Mouse (Mus musculus) limb, embryonic 10.5 days (tissue): ENCODE data around the gene Alb. TPM values are rescaled to one million over a fixed set of nuclear protein-coding genes. Genes with fewer than 3 reads are reported as not detected.

Experiments used
- DNase-seq: peaks from one replicate; pipeline ENCODE4 v3.0.0-alpha.2; 2017; ENCODE audit warnings: low spot score
- H3K27ac ChIP-seq: fragments of 300-500 bp; sonication (generic); 2 replicates; pipeline ENCODE4 v1.5.1; 2016; ENCODE audit warnings: mild to moderate bottlenecking
- H3K27me3 ChIP-seq: fragments of 300-500 bp; sonication (generic); 2 replicates; pipeline ENCODE4 v1.6.1; 2016; ENCODE audit warnings: low read depth, mild to moderate bottlenecking; ENCODE audit not compliant: poor library complexity, severe bottlenecking
- H3K36me3 ChIP-seq: fragments of 300-500 bp; sonication (generic); 2 replicates; pipeline ENCODE4 v1.6.1; 2016; ENCODE audit warnings: mild to moderate bottlenecking, moderate library complexity
- H3K4me1 ChIP-seq: fragments of 300-500 bp; sonication (generic); 2 replicates; pipeline ENCODE4 v1.6.1; 2016
- H3K4me3 ChIP-seq: fragments of 300-500 bp; sonication (generic); 2 replicates; pipeline ENCODE4 v1.5.1; 2016; ENCODE audit warnings: mild to moderate bottlenecking, moderate library complexity
- H3K9me3 ChIP-seq: fragments of 300-500 bp; sonication (generic); replicated peaks from 2 replicates; pipeline ENCODE4 v1.6.1; 2016; ENCODE audit warnings: mild to moderate bottlenecking
- WGBS: fragments of 180-500 bp; shearing (Covaris S2); methylation state at CpG from one replicate; pipeline ENCODE4 v1.1.7; 2016; 5-methylcytosine and 5-hydroxymethylcytosine counted together
- polyA plus RNA-seq: library from polyadenylated mRNA; unstranded; fragments of >200 nt; fragmentation: Nextera tagmentation; extraction: Ambion mirVana; gene quantifications from 2 replicates; pipeline ENCODE4 v1.2.1, GENCODE M21; 2016

Alb gene
- polyA plus RNA-seq, 1 experiment from 2014 or later = not detected

DNA sequence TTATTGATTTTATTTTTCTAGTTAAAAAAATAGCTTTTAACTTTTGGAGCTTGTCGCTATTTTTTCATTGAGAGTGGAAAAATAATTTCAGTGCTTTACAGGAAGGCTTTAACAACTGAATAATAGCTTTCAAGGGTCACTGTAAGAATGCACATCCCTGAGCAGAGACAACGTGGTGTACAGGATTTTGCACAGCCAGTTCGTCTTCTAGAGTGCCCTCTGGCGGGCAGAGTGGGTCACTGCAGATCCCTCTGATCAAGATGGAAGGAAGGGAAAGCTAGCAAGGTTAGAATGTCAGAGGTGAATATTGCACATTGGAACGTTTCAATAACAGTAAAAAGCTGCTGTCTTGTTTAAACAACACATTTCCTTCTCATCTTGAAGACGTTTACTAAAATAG, 40.0 kb downstream of the Alb start:
- Histone ChIP-seq H3K36me3 (no peaks in the 10 kb centered on the region), H3K4me1 (no peaks in the 10 kb centered on the region), H3K27ac (no peak overlapping the region), H3K4me3 (no peak overlapping the region), H3K9me3 (no peaks in the 10 kb centered on the region), H3K27me3 (no peaks in the 10 kb centered on the region)
- WGBS = 7% methylated on average over 6 of the region's 6 CpGs
- peak; percentile 82 for DNase-seq

DNA sequence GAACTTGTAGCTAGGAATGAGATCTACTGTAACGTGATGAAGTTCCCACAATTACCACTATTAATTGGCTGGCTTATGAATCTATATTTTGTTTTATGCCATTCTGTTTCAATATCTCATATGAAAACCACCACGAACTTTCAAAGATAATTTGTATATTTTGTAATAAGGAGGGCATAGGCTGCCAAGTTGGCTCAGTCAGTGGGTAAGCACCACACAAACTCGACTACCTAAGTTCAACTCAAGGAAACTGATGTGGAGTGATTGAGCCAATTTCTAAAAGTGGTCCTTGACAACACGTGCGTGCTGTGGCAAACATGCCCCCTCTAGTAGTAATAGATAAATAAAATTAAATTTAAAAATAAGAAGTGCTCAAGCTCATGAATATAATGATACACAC, 41.1 kb downstream of the Alb start:
- Histone ChIP-seq H3K27ac (no peak overlapping the region), H3K4me3 (no peak overlapping the region), H3K27me3 (no peaks in the 10 kb centered on the region), H3K4me1 (no peaks in the 10 kb centered on the region), H3K9me3 (no peaks in the 10 kb centered on the region), H3K36me3 (no peaks in the 10 kb centered on the region)
- WGBS = 92% methylated on average over 5 of the region's 5 CpGs
- no peak for DNase-seq

DNA sequence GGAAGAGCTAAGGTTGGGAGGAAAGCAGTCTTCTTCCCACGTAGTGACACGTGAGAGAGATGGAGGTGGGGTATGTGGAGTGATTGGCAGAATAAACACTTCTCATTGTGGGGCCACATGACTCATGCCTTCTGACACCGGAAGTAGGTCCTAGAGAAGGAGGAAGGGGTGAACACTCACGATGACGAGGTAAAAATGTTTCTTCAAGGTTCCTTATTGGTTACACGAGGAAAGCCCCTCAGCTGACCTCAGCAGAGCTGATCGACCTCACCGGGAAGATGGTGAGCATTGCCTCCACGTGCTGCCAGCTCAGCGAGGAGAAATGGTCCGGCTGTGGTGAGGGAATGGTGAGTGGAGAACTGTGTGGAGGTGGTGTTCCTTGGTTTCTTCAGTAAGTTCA, 44.0 kb downstream of the Alb start:
- no peak overlapping the region for H3K27ac ChIP-seq
- WGBS = 82% methylated on average over 11 of the region's 11 CpGs
- H3K36me3 ChIP-seq = no peaks in the 10 kb centered on the region
- no peaks in the 10 kb centered on the region for H3K27me3 ChIP-seq
- no peaks in the 10 kb centered on the region for H3K4me1 ChIP-seq
- DNase-seq = no peak
- H3K4me3 ChIP-seq = no peak overlapping the region
- H3K9me3 ChIP-seq = no peaks in the 10 kb centered on the region

DNA sequence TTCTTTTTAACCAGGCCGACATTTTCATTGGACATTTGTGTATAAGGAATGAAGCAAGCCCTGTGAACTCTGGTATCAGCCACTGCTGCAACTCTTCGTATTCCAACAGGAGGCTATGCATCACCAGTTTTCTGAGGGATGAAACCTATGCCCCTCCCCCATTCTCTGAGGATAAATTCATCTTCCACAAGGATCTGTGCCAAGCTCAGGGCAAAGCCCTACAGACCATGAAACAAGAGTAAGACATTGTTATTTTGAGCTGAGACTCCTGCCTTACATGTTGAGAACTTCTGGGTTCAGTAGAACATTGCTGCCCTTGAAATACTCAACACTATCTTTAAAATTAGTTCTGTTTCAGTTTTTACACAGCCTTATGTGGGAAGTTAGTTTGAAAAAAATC, 45.8 kb downstream of the Alb start:
- Histone ChIP-seq H3K9me3 (no peaks in the 10 kb centered on the region), H3K27me3 (no peaks in the 10 kb centered on the region), H3K36me3 (no peaks in the 10 kb centered on the region), H3K4me1 (no peaks in the 10 kb centered on the region), H3K27ac (no peak overlapping the region), H3K4me3 (no peak overlapping the region)
- no peak for DNase-seq
- WGBS = 91% methylated on average over 2 of the region's 2 CpGs

DNA sequence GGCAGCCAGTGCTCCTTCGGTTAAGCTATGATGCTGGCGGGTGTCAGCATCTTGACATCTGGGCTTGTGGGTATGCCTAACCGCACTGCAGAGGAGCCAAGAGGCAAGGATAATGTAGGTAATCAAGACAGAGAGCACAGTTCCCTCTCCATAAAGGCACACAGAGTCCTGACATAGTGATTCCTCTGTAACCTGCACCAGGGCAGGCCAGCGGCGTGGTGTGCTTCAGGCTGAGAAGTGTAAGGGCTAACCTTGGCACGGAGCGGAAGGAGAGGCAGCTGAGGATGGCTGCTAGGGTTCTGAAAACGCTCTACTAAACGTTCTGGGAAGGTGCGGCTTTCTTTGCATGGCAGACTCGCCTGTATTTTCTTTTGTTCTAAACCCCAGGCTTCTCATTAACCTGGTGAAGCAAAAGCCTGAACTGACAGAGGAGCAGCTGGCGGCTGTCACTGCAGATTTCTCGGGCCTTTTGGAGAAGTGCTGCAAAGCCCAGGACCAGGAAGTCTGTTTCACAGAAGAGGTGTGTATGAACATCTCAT, 46.8 kb downstream of the Alb start:
- Histone ChIP-seq H3K27me3 (no peaks in the 10 kb centered on the region), H3K4me3 (no peak overlapping the region), H3K4me1 (no peaks in the 10 kb centered on the region), H3K9me3 (no peaks in the 10 kb centered on the region), H3K36me3 (no peaks in the 10 kb centered on the region), H3K27ac (no peak overlapping the region)
- no peak for DNase-seq
- 66% methylated on average over 13 of the region's 13 CpGs for WGBS

DNA sequence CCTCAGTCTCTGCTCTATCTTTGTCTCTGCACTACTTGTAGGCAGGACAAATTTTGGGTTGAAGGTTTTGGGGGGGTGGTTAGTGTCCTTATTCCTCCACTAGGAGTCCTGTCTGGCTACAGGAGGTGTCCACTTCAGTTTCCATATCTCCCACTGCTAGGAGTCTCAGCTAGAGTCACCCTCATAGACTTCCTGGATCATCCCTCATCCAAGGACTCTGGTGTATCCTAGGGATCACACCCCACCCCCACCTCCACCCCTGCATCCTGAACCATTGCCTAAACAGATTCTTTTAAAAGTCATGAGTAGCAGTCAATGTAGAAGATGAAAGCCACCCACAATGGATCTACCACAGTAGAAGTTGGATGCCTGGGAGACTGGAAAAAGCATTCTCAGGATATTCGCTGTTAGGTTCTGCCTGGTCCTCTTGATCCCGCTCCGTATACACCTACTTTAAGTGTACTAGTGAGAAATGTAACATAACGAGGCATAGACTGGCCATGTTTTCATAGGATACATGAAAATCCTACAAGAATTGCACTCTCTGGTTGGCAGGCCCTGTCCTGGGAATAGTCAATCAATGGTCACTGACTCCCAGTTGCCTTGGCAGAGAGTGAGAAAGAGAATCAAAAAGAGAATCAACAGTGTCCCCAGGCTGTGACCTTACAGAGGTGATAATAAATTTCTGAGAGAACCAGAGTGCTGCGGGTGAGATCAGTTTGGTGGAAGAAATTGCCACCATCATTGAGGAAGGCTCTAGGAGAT, 49.3 kb downstream of the Alb start:
- no peaks in the 10 kb centered on the region for H3K27me3 ChIP-seq
- WGBS = 91% methylated on average over 5 of the region's 5 CpGs
- H3K4me3 ChIP-seq = no peak overlapping the region
- H3K4me1 ChIP-seq = no peaks in the 10 kb centered on the region
- no peaks in the 10 kb centered on the region for H3K9me3 ChIP-seq
- H3K27ac ChIP-seq = no peak overlapping the region
- no peaks in the 10 kb centered on the region for H3K36me3 ChIP-seq
- no peak for DNase-seq

DNA sequence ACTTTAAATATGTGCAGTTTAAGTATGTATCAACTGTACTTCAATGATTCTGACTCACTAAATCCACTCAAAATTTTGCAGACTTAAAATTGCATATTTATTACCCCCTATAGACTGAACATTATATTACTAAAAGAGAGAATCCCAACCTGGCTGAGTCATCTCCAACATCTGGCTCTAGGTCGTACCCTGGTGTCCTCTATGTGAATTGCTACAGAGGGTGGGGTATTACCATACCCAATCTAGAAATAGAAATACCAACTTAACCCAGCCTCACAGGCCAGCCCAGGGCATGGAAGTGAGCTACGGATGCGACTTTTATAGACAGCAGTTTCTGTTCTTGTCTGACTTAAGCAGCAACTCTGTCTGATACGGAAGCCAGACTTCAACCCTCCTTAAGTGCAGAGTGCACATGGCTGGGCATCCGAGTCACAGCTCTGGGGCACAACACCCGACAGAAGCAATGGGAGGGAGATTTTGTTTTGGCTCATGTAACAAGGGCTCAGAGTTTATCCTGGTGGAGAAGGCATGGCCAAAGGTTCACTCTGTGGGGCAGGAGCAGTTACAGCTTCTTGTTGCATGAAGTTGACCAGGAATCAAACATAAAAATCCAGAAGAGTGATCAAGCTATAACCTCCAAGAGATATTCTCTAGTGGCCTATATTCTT, 51.7 kb downstream of the Alb start:
- no peaks in the 10 kb centered on the region for H3K36me3 ChIP-seq
- H3K4me1 ChIP-seq = no peaks in the 10 kb centered on the region
- H3K9me3 ChIP-seq = no peaks in the 10 kb centered on the region
- 88% methylated on average over 6 of the region's 6 CpGs for WGBS
- DNase-seq = no peak
- H3K27me3 ChIP-seq = no peaks in the 10 kb centered on the region
- H3K27ac ChIP-seq = no peak overlapping the region
- no peak overlapping the region for H3K4me3 ChIP-seq

DNA sequence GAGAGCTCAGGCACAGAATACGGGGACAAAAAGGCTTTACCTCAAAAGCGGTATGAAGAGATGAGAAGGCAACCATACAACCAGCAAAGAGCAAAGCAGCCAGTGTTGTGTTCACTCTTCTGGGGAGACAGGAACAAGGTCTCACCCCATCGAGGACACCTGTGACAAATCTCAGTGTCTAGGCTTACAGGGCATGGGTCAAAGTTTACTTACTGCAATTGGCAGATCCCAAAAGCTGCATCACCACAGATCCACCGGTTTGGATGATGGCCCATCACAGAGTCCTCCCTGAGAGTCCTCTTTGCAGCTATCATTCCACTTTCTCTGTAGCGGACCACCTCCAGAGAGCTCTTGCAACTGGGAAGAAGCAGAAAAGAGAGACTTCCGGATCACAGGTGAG, 54.9 kb downstream of the Alb start:
- H3K4me3 ChIP-seq = no peak overlapping the region
- no peaks in the 10 kb centered on the region for H3K27me3 ChIP-seq
- H3K4me1 ChIP-seq = no peaks in the 10 kb centered on the region
- no peaks in the 10 kb centered on the region for H3K36me3 ChIP-seq
- H3K9me3 ChIP-seq = no peaks in the 10 kb centered on the region
- no peak for DNase-seq
- H3K27ac ChIP-seq = no peak overlapping the region
- WGBS = 89% methylated on average over 6 of the region's 6 CpGs

DNA sequence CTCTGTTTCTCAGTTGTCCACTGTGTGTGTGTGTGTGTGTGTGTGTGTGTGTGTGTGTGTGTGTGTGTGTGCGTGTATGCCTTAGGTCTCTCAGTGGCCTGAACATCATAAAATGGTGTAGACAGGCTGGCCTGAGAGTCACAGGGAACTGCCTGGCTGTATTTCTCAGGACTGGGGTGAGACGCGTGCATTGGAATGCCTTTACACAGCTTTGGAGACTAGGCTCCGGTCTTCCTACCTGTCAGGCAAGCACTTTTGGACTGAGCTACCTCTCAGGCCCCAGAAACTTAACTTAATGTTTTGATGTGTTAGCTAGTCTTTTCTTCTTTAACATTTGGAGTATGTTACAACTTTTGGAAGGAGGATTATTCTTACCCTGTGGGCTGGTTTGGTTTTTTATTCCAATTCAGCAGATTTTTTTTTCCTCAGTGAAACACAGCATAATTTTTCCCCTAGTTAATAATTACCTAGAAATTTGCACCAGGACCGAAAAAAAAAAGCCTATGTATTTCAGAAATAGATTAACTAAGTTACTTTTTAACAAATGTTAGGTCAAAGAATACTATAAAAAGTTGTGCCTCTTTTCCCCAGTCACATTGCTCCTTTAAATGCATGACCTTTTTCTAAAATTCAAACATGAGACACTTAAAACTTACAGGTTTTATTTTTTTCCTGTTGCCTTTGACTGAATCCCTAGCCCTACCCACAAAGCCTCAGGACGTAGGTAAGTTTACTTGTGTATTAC, 57.8 kb downstream of the Alb start, which contains the start of gene Afm:
TSS of gene Afm (plus strand) at position 577 of the 745 bp plus-strand sequence.
- H3K36me3 ChIP-seq = no peaks in the 10 kb centered on the region
- no peak within 1 kb of the TSS for H3K4me3 ChIP-seq
- H3K4me1 ChIP-seq = no peaks in the 10 kb centered on the region
- no peak within 1 kb of the TSS for H3K27ac ChIP-seq
- no peak for DNase-seq
- H3K9me3 ChIP-seq = no peaks in the 10 kb centered on the region
- H3K27me3 ChIP-seq = no peaks in the 10 kb centered on the region
- 91% methylated on average over 6 of the region's 6 CpGs for WGBS

Other genes starting within 250 kb of the Alb start
- gene Cox18, start 236.9 kb upstream of the Alb start, polyA plus RNA-seq = 36.3 and 41.4 TPM in 2 replicates
- 24.5 and 25.4 TPM in 2 replicates for gene Ankrd17, start 94.3 kb upstream of the Alb start, polyA plus RNA-seq
- 5.0 and 5.7 TPM in 2 replicates for gene Gm9958, start 93.7 kb upstream of the Alb start, polyA plus RNA-seq
- 0.79 and 2.2 TPM in 2 replicates for gene Afp, start 29.8 kb downstream of the Alb start, polyA plus RNA-seq
- not detected in 2 replicates for gene Afm, start 58.0 kb downstream of the Alb start, polyA plus RNA-seq
- gene 5830473C10Rik, start 100.2 kb downstream of the Alb start, polyA plus RNA-seq = not detected in 2 replicates
- 0.41 and 0.73 TPM in 2 replicates for gene Rassf6, start 179.8 kb downstream of the Alb start, polyA plus RNA-seq